Mouse (Mus musculus): ENCODE results near the gene Oaz1. TPM values are rescaled to one million over a fixed set of nuclear protein-coding genes. Genes with fewer than 3 reads are reported as not detected.
A peak's percentile ranks its signal among the peaks of the same experiment; 100 is the strongest.

Oaz1 gene
- polyA plus RNA-seq, 1 experiment from 2014 or later, result 1,581 TPM

GRCm38 (mm10) chr10:80793033-80793784 is 33.2 kb upstream of the Oaz1 start:
- Histone ChIP-seq H3K36me3 (ENCODE audit: poor library complexity, severe bottlenecking) (peaks cover 87% of the 10 kb centered on the region), H3K27ac (no peak overlapping the region), H3K4me3 (no peak overlapping the region), H3K9me3 (replicated peaks) (no peaks in the 10 kb centered on the region), H3K27me3 (no peaks in the 10 kb centered on the region), H3K4me1 (peaks cover 16% of the 10 kb centered on the region), H3K9ac (peak overlapping the region; percentile 21; the same call in 1 of the 2 replicates), H3K4me2 (no peak overlapping the region)
- ATAC-seq, result no peak
- 92% methylated on average over 13 of the region's 13 CpGs for WGBS

DNA sequence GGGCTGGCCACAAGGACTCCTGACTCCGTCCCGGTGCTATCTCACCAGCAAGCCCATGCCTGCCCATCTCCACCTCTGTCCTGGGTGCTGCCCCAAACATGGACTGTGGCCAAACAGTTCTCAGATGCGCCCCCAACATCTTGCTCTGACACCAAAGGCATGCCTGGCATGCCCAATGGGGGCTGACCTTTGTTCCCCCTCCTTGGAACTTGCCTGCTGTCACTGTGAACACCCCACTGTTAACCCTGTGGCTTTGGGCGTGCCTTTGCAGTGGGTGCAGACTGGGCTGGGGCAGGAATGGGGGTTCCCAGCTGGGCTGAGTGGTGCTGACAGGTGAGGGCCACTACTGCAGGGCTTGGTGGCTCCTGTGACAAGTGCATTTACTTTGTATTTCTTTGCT is 32.7 kb upstream of the Oaz1 start:
- Histone ChIP-seq H3K27me3 (no peaks in the 10 kb centered on the region), H3K4me2 (no peak overlapping the region), H3K27ac (no peak overlapping the region; the same call in none of the 2 replicates), H3K9ac (no peak overlapping the region), H3K36me3 (ENCODE audit: poor library complexity, severe bottlenecking) (peaks cover 82% of the 10 kb centered on the region), H3K4me3 (no peak overlapping the region), H3K4me1 (peaks cover 16% of the 10 kb centered on the region), H3K9me3 (replicated peaks) (no peaks in the 10 kb centered on the region)
- 94% methylated on average over 4 of the region's 4 CpGs for WGBS
- no peak for ATAC-seq

DNA sequence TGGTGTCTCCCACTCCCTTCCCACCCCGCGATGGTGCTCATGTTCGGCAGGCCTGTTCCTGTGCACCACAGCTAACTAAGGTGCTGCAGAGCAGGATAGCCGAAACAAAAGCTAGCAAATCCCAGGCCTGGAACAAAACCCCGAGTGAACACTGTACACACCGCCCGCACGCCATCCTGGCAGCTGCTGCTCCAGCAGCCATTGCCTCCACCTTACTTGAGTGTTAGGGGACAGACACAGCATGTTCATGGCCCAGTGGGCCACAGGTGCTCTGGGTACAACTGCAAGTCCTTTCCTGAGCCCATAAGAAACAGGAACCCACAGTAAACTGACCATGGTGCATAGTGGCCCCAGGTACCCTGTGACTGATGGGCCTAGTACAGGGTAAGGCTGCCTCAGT is 31.7 kb upstream of the Oaz1 start:
- no peak for ATAC-seq
- H3K27ac ChIP-seq, result no peak overlapping the region

GRCm38 (mm10) chr10:80796307-80796848 is 30.1 kb upstream of the Oaz1 start:
- H3K36me3 ChIP-seq (ENCODE audit: poor library complexity, severe bottlenecking), result peaks cover 65% of the 10 kb centered on the region
- H3K9me3 ChIP-seq (replicated peaks), result no peaks in the 10 kb centered on the region

More for the DNA sequence above, 31.7 kb upstream of the Oaz1 start:
- H3K36me3 ChIP-seq (ENCODE audit: poor library complexity, severe bottlenecking), result peaks cover 73% of the 10 kb centered on the region
- H3K4me1 ChIP-seq, result peaks cover 23% of the 10 kb centered on the region
- WGBS, result 86% methylated on average over 8 of the region's 8 CpGs
- no peak overlapping the region for H3K4me3 ChIP-seq
- H3K27me3 ChIP-seq, result no peaks in the 10 kb centered on the region
- no peak overlapping the region for H3K9ac ChIP-seq
- H3K9me3 ChIP-seq (replicated peaks), result no peaks in the 10 kb centered on the region
- no peak overlapping the region for H3K4me2 ChIP-seq

DNA sequence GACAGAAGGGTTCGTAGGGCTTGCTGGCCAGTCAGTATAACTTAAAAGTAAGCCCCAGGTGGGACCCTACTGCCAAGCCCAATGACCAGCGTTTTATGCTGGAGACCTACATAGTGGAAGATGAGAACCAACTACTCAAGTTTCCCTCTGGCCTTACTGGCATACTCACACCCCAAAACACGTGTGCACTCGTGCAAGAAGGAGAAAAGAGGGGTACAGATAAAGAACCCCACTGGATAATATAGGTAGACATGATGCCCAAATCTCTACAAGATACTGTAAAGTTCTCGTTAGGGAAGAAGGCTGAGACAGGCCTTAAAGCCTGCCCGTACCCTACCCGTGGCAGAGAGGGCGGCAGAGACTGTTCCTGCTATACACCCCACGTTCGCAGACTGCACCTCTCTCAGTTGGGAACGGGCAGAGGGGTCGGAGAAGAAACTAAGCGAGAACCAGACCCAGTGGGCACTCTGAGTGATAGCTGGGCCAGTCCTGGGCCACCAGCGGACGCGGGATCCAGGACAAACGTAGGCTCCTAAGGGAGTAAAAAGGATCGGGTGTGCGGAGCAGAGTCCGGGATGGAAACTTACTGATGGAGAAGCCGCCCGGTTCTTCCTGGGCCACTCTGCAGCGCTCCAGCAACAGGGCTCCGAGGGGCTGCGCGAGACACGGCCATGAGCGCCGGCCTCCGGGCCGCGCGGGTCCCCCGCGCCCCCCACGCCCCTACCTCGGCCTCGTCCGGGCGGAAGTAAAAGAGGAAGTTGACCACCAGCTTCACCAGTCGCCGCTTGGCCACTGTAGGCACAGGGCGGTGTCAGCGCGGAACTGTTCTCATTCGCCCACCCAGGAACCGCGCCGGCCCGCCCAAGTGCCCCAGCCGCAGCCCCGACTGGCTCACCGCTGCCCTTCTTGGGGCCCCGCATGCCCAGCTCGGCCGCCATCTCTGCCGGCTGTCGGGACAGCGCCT is 29.0 kb upstream of the Oaz1 start:
- Histone ChIP-seq H3K4me3 (peak overlapping the region; percentile 90), H3K36me3 (ENCODE audit: poor library complexity, severe bottlenecking) (peaks cover 65% of the 10 kb centered on the region), H3K9ac (peak overlapping the region; percentile 95), H3K9me3 (replicated peaks) (no peaks in the 10 kb centered on the region), H3K4me1 (peaks cover 34% of the 10 kb centered on the region), H3K27me3 (no peaks in the 10 kb centered on the region), H3K4me2 (peak overlapping the region; percentile 82), H3K27ac (peak overlapping the region; percentile 97)
- peak; percentile 68 for ATAC-seq
- 3% methylated on average over 45 of the region's 59 CpGs for WGBS

More at GRCm38 (mm10) chr10:80796307-80796848, 30.1 kb upstream of the Oaz1 start:
- 88% methylated on average over 9 of the region's 9 CpGs for WGBS
- Histone ChIP-seq H3K4me2 (peak overlapping the region; percentile 82), H3K27ac (no peak overlapping the region), H3K9ac (peak overlapping the region; percentile 95), H3K4me1 (peaks cover 34% of the 10 kb centered on the region), H3K4me3 (peak overlapping the region; percentile 90), H3K27me3 (no peaks in the 10 kb centered on the region)
- ATAC-seq, result no peak

GRCm38 (mm10) chr10:80798150-80799006 is 28.1 kb upstream of the Oaz1 start, which contains the start of the genes Sf3a2 and Plekhj1:
Sf3a2 (plus strand) TSS chr10:80798198.
Plekhj1 (minus strand) TSS chr10:80798626.
- Histone ChIP-seq H3K27me3 (no peaks in the 10 kb centered on the region), H3K4me2 (peak within 1 kb of the TSS; percentile 82), H3K9ac (peak within 1 kb of the TSS; percentile 95), H3K4me1 (peaks cover 34% of the 10 kb centered on the region), H3K9me3 (replicated peaks) (no peaks in the 10 kb centered on the region), H3K27ac (peak within 1 kb of the TSS; percentile 97), H3K4me3 (peak within 1 kb of the TSS; percentile 90), H3K36me3 (ENCODE audit: poor library complexity, severe bottlenecking) (peaks cover 65% of the 10 kb centered on the region)
- peak; percentile 94 for ATAC-seq
- WGBS, result under 1% methylated on average over 101 of the region's 104 CpGs

GRCm38 (mm10) chr10:80799070-80799566 is 27.3 kb upstream of the Oaz1 start:
- H3K9me3 ChIP-seq (replicated peaks), result no peaks in the 10 kb centered on the region
- ATAC-seq, result no peak
- peak overlapping the region; percentile 82 for H3K4me2 ChIP-seq
- no peaks in the 10 kb centered on the region for H3K27me3 ChIP-seq
- H3K4me1 ChIP-seq, result peaks cover 34% of the 10 kb centered on the region
- 3% methylated on average over 18 of the region's 18 CpGs for WGBS
- peak overlapping the region; percentile 90 for H3K4me3 ChIP-seq
- peak overlapping the region; percentile 95 for H3K9ac ChIP-seq
- H3K27ac ChIP-seq, result peak overlapping the region; percentile 97
- peaks cover 65% of the 10 kb centered on the region for H3K36me3 ChIP-seq (ENCODE audit: poor library complexity, severe bottlenecking)

GRCm38 (mm10) chr10:80802204-80802912 is 24.1 kb upstream of the Oaz1 start:
- peaks cover 32% of the 10 kb centered on the region for H3K4me1 ChIP-seq
- no peak overlapping the region for H3K27ac ChIP-seq
- peaks cover 16% of the 10 kb centered on the region for H3K27me3 ChIP-seq
- H3K9me3 ChIP-seq (replicated peaks), result no peaks in the 10 kb centered on the region
- 91% methylated on average over 10 of the region's 10 CpGs for WGBS
- ATAC-seq, result no peak
- H3K4me3 ChIP-seq, result no peak overlapping the region
- no peak overlapping the region for H3K9ac ChIP-seq
- H3K4me2 ChIP-seq, result no peak overlapping the region
- H3K36me3 ChIP-seq (ENCODE audit: poor library complexity, severe bottlenecking), result peaks cover 49% of the 10 kb centered on the region

- no peak for ATAC-seq
- Histone ChIP-seq H3K27me3 (peaks cover 21% of the 10 kb centered on the region), H3K9ac (no peak overlapping the region), H3K4me1 (peaks cover 38% of the 10 kb centered on the region), H3K4me3 (no peak overlapping the region), H3K4me2 (no peak overlapping the region), H3K36me3 (ENCODE audit: poor library complexity, severe bottlenecking) (peaks cover 49% of the 10 kb centered on the region), H3K9me3 (replicated peaks) (no peaks in the 10 kb centered on the region), H3K27ac (no peak overlapping the region)
- 98% methylated on average over 3 of the region's 3 CpGs for WGBS
Measured at GRCm38 (mm10) chr10:80802996-80803395, 23.5 kb upstream of the Oaz1 start.

DNA sequence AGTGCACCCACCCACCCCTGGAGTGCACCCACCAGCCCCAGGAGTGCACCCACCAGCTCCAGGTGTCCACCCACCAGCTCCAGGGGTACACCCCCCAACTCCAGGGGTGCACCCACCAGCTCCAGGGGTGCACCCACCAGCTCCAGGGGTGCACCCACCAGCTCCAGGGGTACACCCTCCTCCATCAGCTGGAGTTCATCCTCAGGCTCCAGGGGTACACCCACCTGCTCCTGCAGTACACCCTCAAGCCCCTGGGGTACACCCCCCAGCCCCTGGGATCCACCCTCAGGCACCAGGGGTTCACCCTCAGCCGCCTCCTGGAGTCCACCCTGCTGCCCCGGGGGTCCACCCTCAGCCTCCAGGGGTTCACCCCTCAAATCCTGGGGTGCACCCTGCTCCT is 22.1 kb upstream of the Oaz1 start:
- no peak for ATAC-seq
- H3K9me3 ChIP-seq (replicated peaks), result no peaks in the 10 kb centered on the region
- peaks cover 35% of the 10 kb centered on the region for H3K27me3 ChIP-seq
- H3K9ac ChIP-seq, result no peak overlapping the region
- H3K4me3 ChIP-seq, result no peak overlapping the region
- H3K27ac ChIP-seq, result no peak overlapping the region
- H3K36me3 ChIP-seq (ENCODE audit: poor library complexity, severe bottlenecking), result peaks cover 49% of the 10 kb centered on the region
- H3K4me1 ChIP-seq, result peaks cover 48% of the 10 kb centered on the region
- H3K4me2 ChIP-seq, result no peak overlapping the region
- 94% methylated on average over 2 of the region's 2 CpGs for WGBS
